Mouse (Mus musculus) mature B cell (primary cell): Measurements from ENCODE around the gene Dnajb1.
"Not testable (repeated sequence)": the region's sequence is repeated elsewhere in the genome, so short reads cannot be mapped to it uniquely, and the experiment has no call there.

Source experiments
- in situ Hi-C: fragments of 300-500 bp; cut with MboI; formaldehyde crosslinking; loops from 2 replicates; pipeline ENCODE4 v1.14.3; 2019

The Dnajb1 gene

DNA sequence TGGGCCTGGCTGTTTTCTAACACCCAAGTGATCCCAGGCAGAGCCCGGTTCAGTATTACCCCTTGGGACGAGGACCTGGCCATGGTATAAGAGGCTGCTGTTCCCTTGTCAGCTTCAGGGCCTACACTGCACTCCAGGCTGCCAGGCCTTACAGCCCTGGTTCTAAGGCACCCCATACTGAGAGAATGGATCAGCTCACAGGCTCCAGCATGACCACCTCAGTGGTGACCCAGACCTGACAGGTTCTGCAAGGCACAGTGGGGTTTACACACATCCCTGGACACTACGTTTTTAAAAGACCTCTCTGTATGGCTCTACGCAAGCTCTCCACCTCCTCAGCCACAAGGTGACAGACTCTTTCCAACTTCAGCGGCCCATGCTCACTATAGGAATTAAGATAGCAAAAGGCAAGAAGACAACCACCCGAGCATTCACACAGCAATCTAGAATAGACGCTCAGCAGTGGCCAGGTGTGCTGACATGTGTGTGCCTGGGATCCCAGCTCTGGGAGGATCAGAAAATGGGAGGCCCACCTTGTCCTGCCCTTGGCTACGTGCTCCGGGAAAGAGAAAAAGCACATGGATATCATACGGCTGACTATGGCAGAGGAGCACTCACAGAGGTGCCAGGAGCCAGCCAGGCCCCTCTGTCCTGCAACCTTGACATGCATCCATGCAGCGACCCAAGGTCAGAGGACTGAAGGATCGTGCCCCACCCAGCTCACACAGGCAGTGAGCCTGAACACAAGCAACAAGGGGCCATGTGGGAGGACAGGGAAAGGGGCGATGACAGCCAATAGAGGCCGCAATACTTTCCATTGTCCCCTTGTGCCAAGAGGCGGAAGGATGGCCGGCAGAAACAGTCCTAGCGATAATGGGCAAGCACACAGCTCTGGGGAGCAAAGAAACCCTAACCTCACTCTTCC is 29.6 kb upstream of the Dnajb1 start:
- in situ Hi-C loops, result no loop called here

DNA sequence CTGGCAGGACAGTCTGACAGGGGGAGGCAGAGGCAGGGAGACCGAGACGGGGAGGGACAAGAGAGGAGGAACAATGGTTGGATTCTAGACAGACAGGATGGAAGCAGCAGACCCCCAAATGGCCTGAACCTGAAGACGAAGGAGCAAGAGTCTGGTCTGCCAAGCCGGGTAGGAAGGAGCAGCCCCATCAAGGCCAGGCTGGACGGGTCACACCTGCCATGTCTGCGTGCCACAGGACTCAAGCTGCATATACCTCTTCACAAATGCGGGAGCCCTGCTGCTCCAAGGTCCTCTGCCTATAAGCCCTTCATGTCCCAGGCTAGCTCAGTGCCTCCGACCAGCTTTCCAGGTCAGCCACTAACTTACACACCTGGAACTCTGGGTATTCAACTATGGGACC is 28.3 kb upstream of the Dnajb1 start:
- in situ Hi-C loops, result no loop called here

- in situ Hi-C loops, result no loop called here
Measured at GRCm38 (mm10) chr8:83580826-83581225, 27.2 kb upstream of the Dnajb1 start.

DNA sequence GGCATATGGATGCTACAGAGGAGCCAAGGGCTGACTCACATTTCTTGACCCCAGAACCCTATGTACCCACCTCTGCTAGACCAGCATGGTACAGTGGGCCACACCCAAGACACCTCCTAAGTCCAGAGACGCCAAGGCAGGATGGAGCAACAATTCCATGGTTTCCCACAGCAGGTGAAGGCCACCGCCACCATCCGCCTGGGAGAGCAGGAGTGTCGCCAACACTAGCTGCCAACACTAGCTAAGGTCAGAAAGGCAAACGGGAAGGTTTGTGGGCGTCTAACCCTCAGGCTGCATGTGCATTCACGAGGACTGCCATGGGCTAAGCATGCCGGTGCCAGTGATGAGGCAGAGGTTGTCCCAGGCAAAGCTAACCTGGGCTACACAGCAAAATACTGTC is 25.8 kb upstream of the Dnajb1 start:
- in situ Hi-C loops, result no loop called here

GRCm38 (mm10) chr8:83583236-83583635 is 24.8 kb upstream of the Dnajb1 start:
- in situ Hi-C loops, result no loop called here

DNA sequence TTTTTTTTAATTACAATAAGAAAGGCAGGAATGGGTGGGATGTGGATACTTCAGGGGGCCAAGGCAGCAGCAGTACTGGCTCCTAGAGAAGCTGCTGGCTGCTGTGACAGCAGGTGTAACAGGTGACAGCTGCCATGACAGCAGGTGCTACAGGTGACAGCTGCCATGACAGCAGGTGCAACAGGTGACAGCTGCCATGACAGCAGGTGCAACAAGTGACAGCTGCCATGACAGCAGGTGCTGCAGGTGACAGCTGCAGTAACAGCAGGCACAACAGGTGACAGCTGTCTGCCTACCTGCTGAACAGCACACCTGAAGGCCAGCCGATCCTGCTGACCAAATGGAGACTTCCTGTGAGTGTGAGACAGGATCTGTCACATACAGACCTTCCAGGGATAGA is 23.2 kb upstream of the Dnajb1 start:
- in situ Hi-C loops, result no loop called here

DNA sequence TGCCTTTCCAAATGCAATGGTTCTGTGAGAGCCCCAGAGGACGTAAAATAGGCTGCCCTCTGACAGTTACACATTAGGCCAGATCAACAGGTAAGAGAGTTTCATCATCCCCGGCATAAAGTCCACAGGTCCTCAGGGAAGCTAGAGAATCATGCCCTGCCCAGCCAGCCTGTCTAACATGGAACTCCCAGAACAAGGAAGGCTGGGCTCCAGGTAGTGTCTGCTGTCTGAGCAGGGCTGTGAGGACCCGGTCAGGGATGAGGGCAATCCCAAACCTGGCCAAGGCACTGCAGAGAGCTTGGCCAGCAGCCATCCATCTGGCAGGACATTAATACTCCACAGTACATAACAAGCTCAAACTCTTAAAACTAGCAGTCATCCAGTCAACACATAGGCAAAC is 22.7 kb upstream of the Dnajb1 start:
- in situ Hi-C loops, result no loop called here

GRCm38 (mm10) chr8:83587644-83588043 is 20.3 kb upstream of the Dnajb1 start:
- in situ Hi-C loops, result no loop called here

- in situ Hi-C loops, result no loop called here
Measured at GRCm38 (mm10) chr8:83588886-83589285, 19.1 kb upstream of the Dnajb1 start.

GRCm38 (mm10) chr8:83590488-83591023 is 17.4 kb upstream of the Dnajb1 start:
- in situ Hi-C loops, result no loop called here

- in situ Hi-C loops, result no loop called here
Measured at GRCm38 (mm10) chr8:83592682-83593081, 15.3 kb upstream of the Dnajb1 start.

DNA sequence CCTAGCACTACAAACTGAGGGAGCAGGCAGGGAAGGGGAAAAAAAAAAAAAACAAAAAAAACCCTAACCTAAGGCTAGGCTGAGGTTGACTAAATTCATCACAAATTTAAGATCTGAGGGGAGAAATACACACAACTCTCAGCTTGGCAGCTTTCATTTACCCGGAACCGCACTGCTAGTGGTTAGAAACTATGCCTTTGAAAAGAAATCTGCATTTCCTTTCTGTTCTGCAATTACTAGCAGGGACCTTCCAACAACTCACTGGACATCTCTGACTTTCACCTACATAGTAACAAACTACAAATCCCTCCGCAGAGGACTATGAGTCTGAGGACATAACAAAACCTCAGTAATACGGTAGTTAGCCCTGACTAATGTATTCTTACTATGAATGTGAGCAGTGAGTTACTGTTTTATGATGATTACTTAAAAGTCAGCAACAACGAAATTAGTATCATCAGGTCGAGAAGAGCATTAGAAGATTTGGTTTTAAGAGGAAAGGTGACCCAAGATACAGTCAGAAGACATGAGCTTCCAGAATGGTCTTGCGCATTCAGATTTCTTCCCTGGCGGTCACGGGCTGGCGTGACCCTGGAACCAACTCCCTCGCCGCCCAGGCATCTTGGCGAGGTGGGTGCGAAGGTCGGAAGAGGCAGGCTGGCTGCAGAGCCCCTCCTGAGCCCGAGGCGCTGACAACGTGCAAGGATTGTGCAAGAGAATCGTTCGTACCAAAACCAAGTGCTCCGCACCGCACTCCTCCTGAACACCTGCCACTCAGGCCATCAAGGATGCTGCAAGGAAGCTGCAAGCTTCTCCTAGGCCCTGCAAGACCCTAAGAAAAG is 14.4 kb upstream of the Dnajb1 start:
- in situ Hi-C loops, result no loop called here

- in situ Hi-C loops, result no loop called here
Measured at GRCm38 (mm10) chr8:83594167-83595049, 13.6 kb upstream of the Dnajb1 start.

DNA sequence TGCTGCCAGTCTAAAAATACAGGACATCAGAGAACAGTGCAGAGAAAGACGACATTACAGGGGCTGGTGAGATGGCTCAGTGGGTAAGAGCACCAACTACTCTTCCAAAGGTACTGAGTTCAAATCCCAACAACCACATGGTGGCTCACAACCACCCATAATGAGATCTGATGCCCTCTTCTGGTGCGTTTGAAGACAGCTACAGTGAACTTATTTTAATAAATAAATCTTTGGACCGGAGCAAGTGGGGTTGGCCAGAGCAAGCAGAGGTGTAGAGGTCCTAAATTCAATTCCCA is 13.0 kb upstream of the Dnajb1 start:
- in situ Hi-C loops, result not testable (repeated sequence)

DNA sequence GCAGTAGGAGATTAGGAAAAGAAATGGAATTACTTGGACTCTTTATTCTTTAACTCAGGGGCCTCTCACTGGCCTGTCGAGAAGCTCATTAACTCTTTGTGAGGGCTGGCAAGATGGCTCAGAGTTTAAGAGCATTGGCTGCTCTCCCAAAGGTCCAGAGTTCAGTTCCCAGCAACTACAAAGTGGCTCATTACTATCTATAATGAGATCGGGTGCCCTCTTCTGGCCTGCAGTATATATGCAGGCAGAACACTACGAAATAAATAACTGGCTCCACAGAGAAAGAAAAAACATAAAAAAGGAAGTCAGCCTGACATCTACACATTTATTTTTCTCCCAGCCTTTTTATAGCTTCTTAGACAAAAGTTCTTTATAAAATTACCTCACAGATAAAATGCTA is 11.6 kb upstream of the Dnajb1 start:
- in situ Hi-C loops, result no loop called here

DNA sequence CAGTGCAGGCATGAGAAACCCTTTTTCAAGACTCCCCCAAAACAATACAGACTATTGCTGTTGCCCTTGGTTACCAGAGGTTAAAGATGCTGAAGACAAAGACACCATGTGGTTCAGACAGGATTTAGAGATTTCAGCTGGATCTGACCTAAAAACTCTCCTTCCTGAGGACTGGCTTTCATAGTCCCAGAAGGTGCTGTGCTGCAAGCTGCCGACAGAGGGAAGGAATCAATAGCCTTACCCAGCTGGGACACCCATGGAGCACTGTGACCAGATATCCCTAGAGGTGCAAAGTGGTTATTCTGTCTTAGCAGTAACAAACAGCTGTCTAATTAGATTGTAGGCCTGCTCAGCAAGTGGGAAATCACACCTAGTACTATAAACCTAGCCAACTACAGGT is 9.8 kb upstream of the Dnajb1 start:
- in situ Hi-C loops, result no loop called here

DNA sequence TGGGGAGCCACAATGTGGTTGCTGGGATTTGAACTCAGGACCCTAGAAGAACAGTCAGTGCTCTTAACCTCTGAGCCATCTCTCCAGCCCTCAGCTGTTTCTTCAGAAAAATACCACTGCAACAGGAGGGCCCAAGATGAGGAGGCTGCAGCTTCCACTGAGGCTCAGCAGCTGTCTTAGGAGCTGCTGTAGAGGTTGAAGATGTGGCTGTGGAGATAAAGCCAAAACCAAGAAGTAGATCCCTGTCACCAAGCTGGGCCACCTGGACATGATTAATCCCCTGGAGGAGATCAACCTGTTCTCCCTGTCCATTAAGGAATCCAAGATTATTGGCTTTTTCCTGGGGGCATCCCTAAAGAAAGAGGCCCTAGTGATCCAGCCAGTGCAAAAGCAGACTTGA is 8.2 kb upstream of the Dnajb1 start:
- in situ Hi-C loops, result no loop called here

GRCm38 (mm10) chr8:83602650-83603029 is 5.4 kb upstream of the Dnajb1 start:
- in situ Hi-C loops, result no loop called here

DNA sequence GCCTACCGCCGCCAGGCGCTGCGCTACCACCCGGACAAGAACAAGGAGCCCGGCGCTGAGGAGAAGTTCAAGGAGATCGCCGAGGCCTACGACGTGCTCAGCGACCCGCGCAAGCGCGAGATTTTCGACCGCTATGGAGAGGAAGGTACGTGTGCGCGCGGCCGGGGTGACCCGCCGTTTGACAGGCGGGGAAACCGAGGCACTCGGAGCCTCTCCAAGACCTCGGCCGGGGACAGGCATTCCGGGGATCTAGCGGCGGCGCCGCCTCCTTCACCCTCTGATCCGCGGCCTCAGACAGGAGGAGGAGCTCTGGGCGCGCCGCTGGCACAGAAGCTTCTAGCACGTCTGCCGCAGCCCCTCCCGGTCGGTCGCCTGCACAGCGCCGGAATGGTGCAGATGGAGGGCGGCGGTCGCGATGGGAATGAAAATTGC is 421 bp downstream of the Dnajb1 start:
- in situ Hi-C loops, result no loop called here

DNA sequence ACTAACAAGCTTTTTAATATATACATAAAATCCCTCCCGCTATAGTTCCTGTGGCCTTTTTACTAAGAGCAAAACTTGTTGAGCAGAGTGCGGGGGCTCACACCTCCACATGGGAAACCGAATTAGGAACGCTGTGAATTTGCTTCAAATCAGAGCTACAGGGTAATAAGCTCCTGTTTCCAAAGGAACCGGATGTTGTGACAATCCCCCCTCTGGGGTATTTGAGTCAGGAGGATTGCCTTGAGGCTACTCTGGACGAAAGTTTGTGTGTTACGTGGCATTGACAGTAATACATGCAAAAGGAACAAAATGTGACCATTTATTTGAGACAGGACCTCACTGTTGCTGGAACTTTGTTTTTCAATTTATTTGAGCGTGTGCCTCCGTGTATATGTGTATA is 1.1 kb downstream of the Dnajb1 start:
- in situ Hi-C loops, result no loop called here

GRCm38 (mm10) chr8:83609547-83610180 is 1.7 kb downstream of the Dnajb1 start:
- in situ Hi-C loops, result no loop called here
